Comparison of ENCODE assay signal across 8 mouse cellular contexts in the genomic region with DNA sequence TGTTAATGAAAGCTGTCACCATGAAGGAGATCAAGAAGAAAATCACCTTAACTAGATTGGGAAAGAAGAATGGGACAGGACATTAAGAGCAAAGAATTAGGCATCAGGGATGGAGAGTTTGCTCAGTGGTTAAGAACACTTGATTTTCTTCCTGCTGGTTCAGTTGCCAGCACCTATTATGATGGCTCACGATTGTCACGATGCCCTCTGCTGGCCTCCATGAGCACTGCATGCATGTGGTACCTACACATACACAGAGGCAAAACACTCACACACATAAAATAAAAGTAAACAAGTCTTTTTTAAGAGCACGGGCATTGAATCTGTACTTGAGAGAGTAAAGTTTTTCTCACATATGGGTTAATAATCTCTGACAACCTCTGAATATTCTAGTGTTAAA.
DNase-seq lines count a peak whose midpoint lies in the region; ATAC-seq and TF ChIP-seq lines count a peak whose summit lies in the region.

No protein-coding gene starts in this region.

- H3K9me3 ChIP-seq in heart, embryonic 12.5 days (replicated peaks) = no peaks in the 10 kb centered on the region
- no peaks in the 10 kb centered on the region for H3K9me3 ChIP-seq in intestine, embryonic 16.5 days (ENCODE audit: control insufficient read depth, low read length)

- no peak overlapping the region for H3K27ac ChIP-seq in heart, embryonic 12.5 days (ENCODE audit: poor library complexity, severe bottlenecking)
- no peak overlapping the region for H3K27ac ChIP-seq in thymus, adult 2 months (ENCODE audit: control insufficient read depth, insufficient read depth, low read length)
- H3K27ac ChIP-seq in intestine, embryonic 16.5 days (ENCODE audit: low read length) = no peak overlapping the region

- H3K4me2 ChIP-seq in heart, embryonic 12.5 days = no peak overlapping the region
- H3K4me2 ChIP-seq in intestine, embryonic 16.5 days (ENCODE audit: low read depth, low read length) = no peak overlapping the region

- no peaks in the 10 kb centered on the region for H3K36me3 ChIP-seq in heart, embryonic 12.5 days
- no peaks in the 10 kb centered on the region for H3K36me3 ChIP-seq in thymus, adult 2 months (ENCODE audit: control insufficient read depth, insufficient read depth, low read length)
- no peaks in the 10 kb centered on the region for H3K36me3 ChIP-seq in intestine, embryonic 16.5 days (ENCODE audit: control insufficient read depth, insufficient read depth, low read length)

- WGBS in heart, embryonic 12.5 days = 41% methylated on average over 3 of the region's 3 CpGs
- WGBS in thymus, adult 2 months = 41% methylated on average over 3 of the region's 3 CpGs
- 44% methylated on average over 3 of the region's 3 CpGs for WGBS in intestine, embryonic 16.5 days

- H3K27me3 ChIP-seq in heart, embryonic 12.5 days (replicated peaks) = peaks cover 6% of the 10 kb centered on the region; the same call in 1 of the 2 replicates
- H3K27me3 ChIP-seq in thymus, adult 2 months (ENCODE audit: control insufficient read depth, insufficient read depth, low read length) = no peaks in the 10 kb centered on the region
- H3K27me3 ChIP-seq in intestine, embryonic 16.5 days (replicated peaks; ENCODE audit: control insufficient read depth, insufficient read depth, low read length) = no peaks in the 10 kb centered on the region

- TF ChIP-seq POLR2A in thymus, adult 2 months (IDR thresholded peaks at IDR 0.05; ENCODE audit: control insufficient read depth, extremely low read depth, insufficient read depth, low read length, poor library complexity) = no peak

- no peak overlapping the region for H3K4me3 ChIP-seq in heart, embryonic 12.5 days
- no peak overlapping the region for H3K4me3 ChIP-seq in thymus, adult 2 months (ENCODE audit: control insufficient read depth, insufficient read depth, low read length)
- no peak overlapping the region for H3K4me3 ChIP-seq in intestine, embryonic 16.5 days (ENCODE audit: low read length)

- peak; percentile 70 for DNase-seq in heart, adult 11 months
- DNase-seq in right cerebral cortex, postnatal 10 days (ENCODE audit: low spot score in 2 of 2) = peak; percentile 30 to 43
- DNase-seq in right cerebral cortex, postnatal 25 days = no peak
- peak; percentile 35 for DNase-seq in c-Kit-positive CD71-negative TER-119-negative erythroid progenitor cells, embryonic 14.5 days (ENCODE audit: low read depth)
- peak; percentile 6 to 9 for DNase-seq in lung, adult 18-20 months
- peak; percentile 57 for DNase-seq in thymus, adult 2 months

- no peak for TF ChIP-seq CTCF in thymus, adult 2 months (IDR thresholded peaks at IDR 0.05; ENCODE audit: borderline replicate concordance, control insufficient read depth, extremely low read depth, insufficient read depth, low read length, poor library complexity)

- no peak overlapping the region for H3K9ac ChIP-seq in heart, embryonic 12.5 days
- no peak overlapping the region for H3K9ac ChIP-seq in intestine, embryonic 16.5 days (ENCODE audit: low read depth, low read length)

- no peak for ATAC-seq in heart, embryonic 12.5 days (ENCODE audit: insufficient number of reproducible peaks, low FRiP score)
- ATAC-seq in intestine, embryonic 16.5 days = no peak

- H3K4me1 ChIP-seq in heart, embryonic 12.5 days (replicated peaks) = 0 out of 2 replicates have a peak, but pooled peaks cover 5% of the 10 kb centered on the region
- no peaks in the 10 kb centered on the region for H3K4me1 ChIP-seq in thymus, adult 2 months (replicated peaks; ENCODE audit: control insufficient read depth, insufficient read depth, low read length)
- H3K4me1 ChIP-seq in intestine, embryonic 16.5 days (ENCODE audit: control insufficient read depth, insufficient read depth, low read length) = no peaks in the 10 kb centered on the region
